Mouse (Mus musculus) lung, embryonic 15.5 days (tissue): ENCODE results near the gene Sfxn4. TPM values are rescaled to one million over a fixed set of nuclear protein-coding genes. Genes with fewer than 3 reads are reported as not detected.

ENCODE experiments used
- ATAC-seq: fragments of 200-750 bp; cut with Nextera tagmentation; 2 replicates; pipeline ENCODE4 v1.8.0; 2017; ENCODE audit warnings: moderate number of reproducible peaks, borderline replicate concordance; ENCODE audit not compliant: low FRiP score, low TSS enrichment; ENCODE audit errors: extremely low read depth
- H3K27ac ChIP-seq: fragments of 300-500 bp; sonication (generic); 2 replicates; pipeline ENCODE4 v1.5.1; 2015; ENCODE audit warnings: moderate library complexity, mild to moderate bottlenecking, inconsistent platforms
- H3K27me3 ChIP-seq: fragments of 300-500 bp; sonication (generic); 2 replicates; pipeline ENCODE4 v1.6.1; 2015; ENCODE audit warnings: inconsistent platforms
- H3K36me3 ChIP-seq: fragments of 300-500 bp; sonication (generic); 2 replicates; pipeline ENCODE4 v1.6.1; 2015; ENCODE audit warnings: inconsistent platforms
- H3K4me1 ChIP-seq: fragments of 300-500 bp; sonication (generic); 2 replicates; pipeline ENCODE4 v1.6.1; 2015; ENCODE audit warnings: inconsistent platforms
- H3K4me2 ChIP-seq: fragments of 300-500 bp; sonication (generic); 2 replicates; pipeline ENCODE4 v1.6.1; 2015; ENCODE audit warnings: inconsistent platforms, mild to moderate bottlenecking, moderate library complexity
- H3K4me3 ChIP-seq: fragments of 300-500 bp; sonication (generic); 2 replicates; pipeline ENCODE4 v1.5.1; 2015; ENCODE audit warnings: mild to moderate bottlenecking, inconsistent platforms
- H3K9ac ChIP-seq: fragments of 300-500 bp; sonication (generic); 2 replicates; pipeline ENCODE4 v1.6.1; 2015; ENCODE audit warnings: inconsistent platforms
- H3K9me3 ChIP-seq: fragments of 300-500 bp; sonication (generic); 2 replicates; pipeline ENCODE4 v1.6.1; 2016; ENCODE audit warnings: inconsistent platforms
- WGBS: fragments of 180-500 bp; shearing (Covaris S2); methylation state at CpG from one replicate; pipeline ENCODE4 v1.1.7; 2015; 5-methylcytosine and 5-hydroxymethylcytosine counted together
- polyA plus RNA-seq: library from polyadenylated mRNA; unstranded; fragments of >200 nt; fragmentation: Nextera tagmentation; extraction: Ambion mirVana; gene quantifications from 2 replicates; pipeline ENCODE4 v1.2.1, GENCODE M21; 2015

Sfxn4 gene
- 6.4 and 7.1 TPM in 2 replicates for polyA plus RNA-seq

DNA sequence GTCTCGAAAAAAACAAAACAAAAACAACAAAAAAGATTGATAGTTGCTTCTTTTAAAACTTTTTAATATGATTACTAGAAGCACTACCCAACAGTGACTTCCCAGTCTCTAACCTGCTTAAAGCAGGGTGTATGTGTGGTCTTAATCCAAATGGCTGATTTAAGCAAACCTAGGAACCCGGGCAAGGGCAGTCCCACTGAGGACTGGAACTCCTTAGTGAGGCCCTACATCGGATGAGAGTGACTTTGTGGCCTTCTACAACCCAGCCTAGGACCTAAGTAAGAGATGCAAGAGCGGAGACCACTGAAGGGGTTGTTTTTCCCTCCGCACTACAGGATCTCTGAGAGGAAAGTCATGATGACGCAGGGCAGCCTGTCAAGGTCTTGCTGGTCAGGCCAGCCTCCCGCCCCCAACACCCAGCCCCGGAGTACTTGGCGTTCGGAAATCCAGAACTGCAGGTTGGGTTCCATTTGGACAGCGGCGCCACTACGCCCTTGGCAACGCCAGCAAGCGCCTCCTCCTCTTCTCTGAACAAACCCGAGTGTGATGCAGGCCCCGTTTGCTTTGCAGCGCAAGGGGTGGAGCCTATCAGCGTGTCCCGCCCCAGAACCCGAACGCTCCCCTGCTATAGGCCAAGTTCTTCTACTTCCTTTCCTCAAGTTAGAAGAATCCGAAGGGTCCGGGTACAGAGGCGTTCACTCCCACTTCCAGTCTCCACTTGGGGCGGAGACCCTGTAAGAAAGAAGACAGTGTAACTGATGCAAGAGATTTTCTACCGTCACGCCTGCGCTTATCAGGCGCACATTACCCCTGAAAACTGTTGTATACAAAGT is at the start of gene Sfxn4:
Gene Sfxn4 (minus strand): TSS at position 612 of the 833 bp plus-strand sequence.
- Histone ChIP-seq H3K9me3 (no peaks in the 10 kb centered on the region), H3K27me3 (no peaks in the 10 kb centered on the region), H3K9ac (peak within 1 kb of the TSS; percentile 45), H3K4me3 (peak within 1 kb of the TSS; percentile 49), H3K27ac (peak within 1 kb of the TSS; percentile 56), H3K4me2 (peak within 1 kb of the TSS; percentile 62), H3K36me3 (peaks cover 23% of the 10 kb centered on the region), H3K4me1 (no peaks in the 10 kb centered on the region)
- 3% methylated on average over 30 of the region's 30 CpGs for whole genome bisulfite sequencing
- peak; percentile 99 for ATAC-seq

- H3K9ac ChIP-seq, result no peak overlapping the region
- H3K4me1 ChIP-seq, result 0 out of 2 replicates have a peak, but pooled peaks cover 2% of the 10 kb centered on the region
- no peak for ATAC-seq
- H3K27ac ChIP-seq, result no peak overlapping the region
- H3K27me3 ChIP-seq, result no peaks in the 10 kb centered on the region
- H3K4me2 ChIP-seq, result no peak overlapping the region
- H3K36me3 ChIP-seq, result no peaks in the 10 kb centered on the region
- H3K4me3 ChIP-seq, result no peak overlapping the region
- H3K9me3 ChIP-seq, result no peaks in the 10 kb centered on the region
These were observed 49.0 kb upstream of the Sfxn4 start for GRCm38 (mm10) chr19:60910304-60910703.

DNA sequence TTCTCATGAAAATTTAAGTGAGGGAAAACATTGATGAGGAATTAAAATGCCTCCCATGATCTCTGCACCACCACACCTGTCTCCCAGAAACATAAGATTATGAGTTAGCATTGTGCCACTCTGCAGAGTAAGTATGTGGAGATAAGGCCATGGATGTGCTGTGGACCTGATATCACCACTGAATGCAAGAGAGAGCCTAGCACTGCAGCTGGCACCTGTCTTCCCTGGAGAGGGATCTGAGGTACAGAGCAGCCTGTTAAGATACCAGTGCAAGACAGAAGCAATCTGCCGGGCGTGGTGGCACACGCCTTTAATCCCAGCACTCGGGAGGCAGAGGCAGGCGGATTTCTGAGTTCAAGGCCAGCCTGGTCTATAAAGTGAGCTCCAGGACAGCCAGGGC is 44.2 kb upstream of the Sfxn4 start:
- Histone ChIP-seq H3K4me1 (peaks cover 7% of the 10 kb centered on the region; the same call in 1 of the 2 replicates), H3K4me3 (no peak overlapping the region), H3K9me3 (no peaks in the 10 kb centered on the region), H3K27me3 (no peaks in the 10 kb centered on the region), H3K36me3 (no peaks in the 10 kb centered on the region), H3K27ac (no peak overlapping the region), H3K9ac (no peak overlapping the region), H3K4me2 (no peak overlapping the region)
- ATAC-seq, result no peak
- 95% methylated on average over 5 of the region's 5 CpGs for WGBS

DNA sequence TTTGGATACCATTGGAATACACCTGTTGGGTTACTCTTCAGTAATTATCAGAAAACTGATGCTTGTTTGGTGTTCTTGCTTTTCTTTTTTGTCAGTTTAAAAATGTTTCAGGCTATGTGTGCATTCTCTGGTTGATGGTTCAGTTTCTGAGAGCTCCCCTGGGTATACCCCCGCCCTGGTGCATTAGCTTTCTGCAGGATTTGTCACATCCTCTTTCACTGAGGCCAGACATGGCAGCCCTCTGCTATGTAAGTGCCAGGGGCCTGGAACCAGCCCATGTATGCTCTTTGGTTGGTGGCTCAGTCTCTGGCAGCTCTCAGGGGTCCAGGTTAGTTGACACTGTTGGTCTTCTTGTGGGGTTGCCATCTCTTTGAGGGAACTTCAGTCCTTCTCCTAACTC is 42.7 kb upstream of the Sfxn4 start:
- Histone ChIP-seq H3K36me3 (no peaks in the 10 kb centered on the region), H3K9me3 (no peaks in the 10 kb centered on the region), H3K4me1 (peaks cover 7% of the 10 kb centered on the region; the same call in 1 of the 2 replicates), H3K9ac (no peak overlapping the region), H3K4me2 (no peak overlapping the region), H3K27me3 (no peaks in the 10 kb centered on the region), H3K27ac (no peak overlapping the region), H3K4me3 (no peak overlapping the region)
- ATAC-seq, result no peak
- 81% methylated on average over 1 of the region's 1 CpGs for WGBS

DNA sequence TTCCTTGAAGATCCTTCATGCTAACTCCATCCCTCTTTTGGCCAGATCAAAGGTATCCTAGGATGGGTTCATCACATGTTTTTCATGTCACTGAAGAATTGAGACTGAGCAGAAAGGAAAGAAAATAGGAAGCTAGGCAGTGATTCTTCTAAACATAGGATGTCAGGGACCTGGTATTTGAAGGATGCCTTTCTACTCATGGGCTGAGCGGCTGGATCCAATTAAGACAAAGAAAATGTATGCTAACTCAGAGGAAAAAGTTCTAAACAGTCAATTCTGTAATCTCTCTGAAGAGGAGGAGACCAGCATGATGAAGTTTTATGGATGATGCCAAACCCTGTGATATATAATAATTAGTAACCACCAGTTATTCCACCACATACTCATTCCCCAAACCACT is 41.9 kb upstream of the Sfxn4 start:
- Histone ChIP-seq H3K9ac (no peak overlapping the region), H3K4me2 (no peak overlapping the region), H3K4me1 (peaks cover 7% of the 10 kb centered on the region; the same call in 1 of the 2 replicates), H3K36me3 (no peaks in the 10 kb centered on the region), H3K27me3 (no peaks in the 10 kb centered on the region), H3K27ac (no peak overlapping the region), H3K9me3 (no peaks in the 10 kb centered on the region), H3K4me3 (no peak overlapping the region)
- WGBS, result 69% methylated on average over 1 of the region's 1 CpGs
- no peak for ATAC-seq

DNA sequence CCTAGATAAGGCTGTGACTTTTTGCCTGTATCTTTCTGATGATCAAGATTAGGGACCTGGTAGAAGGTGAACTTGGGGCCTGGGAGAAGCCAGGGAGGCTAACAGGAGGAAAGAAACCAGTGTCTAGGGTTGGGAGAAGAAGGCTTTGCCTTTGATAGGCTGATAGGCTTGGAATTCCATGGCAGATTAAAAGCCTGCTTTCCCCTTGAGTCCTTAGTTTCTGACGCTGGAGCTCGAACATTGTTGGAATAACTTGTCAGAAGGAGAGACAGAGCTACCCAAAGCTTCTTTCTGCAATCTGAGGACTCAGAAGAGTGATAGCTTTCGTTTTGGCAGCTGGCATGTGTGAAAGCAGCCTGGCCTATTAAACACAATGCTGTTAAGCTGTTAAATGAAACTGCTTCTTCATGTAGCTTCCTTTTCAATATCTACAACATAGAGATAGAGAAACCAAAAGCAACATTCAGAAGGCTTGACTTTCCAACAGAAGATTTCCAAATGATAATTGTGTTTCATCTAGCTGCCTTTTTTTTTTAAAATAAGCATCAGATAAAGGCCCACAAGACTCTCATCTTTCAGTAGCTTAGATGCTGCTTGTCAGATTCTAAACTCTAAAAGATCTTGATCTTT is 34.1 kb upstream of the Sfxn4 start:
- no peak overlapping the region for H3K9ac ChIP-seq
- no peaks in the 10 kb centered on the region for H3K27me3 ChIP-seq
- no peak overlapping the region for H3K4me2 ChIP-seq
- H3K27ac ChIP-seq, result no peak overlapping the region
- ATAC-seq, result no peak
- H3K4me1 ChIP-seq, result peaks cover 15% of the 10 kb centered on the region
- H3K4me3 ChIP-seq, result no peak overlapping the region
- 27% methylated on average over 3 of the region's 3 CpGs for WGBS
- no peaks in the 10 kb centered on the region for H3K36me3 ChIP-seq
- no peaks in the 10 kb centered on the region for H3K9me3 ChIP-seq

- Histone ChIP-seq H3K27ac (no peak overlapping the region), H3K36me3 (no peaks in the 10 kb centered on the region), H3K4me2 (peak overlapping the region; percentile 75), H3K4me1 (peaks cover 26% of the 10 kb centered on the region), H3K9ac (no peak overlapping the region), H3K27me3 (no peaks in the 10 kb centered on the region), H3K4me3 (peak overlapping the region; percentile 72), H3K9me3 (no peaks in the 10 kb centered on the region)
- WGBS, result 33% methylated on average over 1 of the region's 1 CpGs
- no peak for ATAC-seq
These were observed 30.8 kb upstream of the Sfxn4 start for GRCm38 (mm10) chr19:60891934-60892547.

DNA sequence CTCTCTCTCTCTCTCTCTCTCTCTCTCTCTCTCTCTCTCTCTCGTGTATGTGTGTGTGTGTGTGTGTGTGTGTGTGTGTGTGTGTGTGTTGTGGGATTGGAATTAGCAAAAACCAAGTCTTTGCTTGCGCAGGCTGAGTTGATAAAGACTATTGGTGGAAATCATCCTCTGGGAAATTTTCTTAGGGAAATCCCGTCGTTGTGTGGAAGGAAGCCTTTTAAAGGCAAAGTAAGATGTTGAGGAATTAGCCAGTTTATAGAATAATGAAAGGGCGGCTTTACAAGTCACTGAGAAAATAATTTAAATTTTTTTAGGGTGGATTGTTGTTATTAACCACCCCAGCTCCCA is 29.8 kb upstream of the Sfxn4 start:
- peak overlapping the region; percentile 13; the same call in 1 of the 2 replicates for H3K9ac ChIP-seq
- peak overlapping the region; percentile 72 for H3K4me3 ChIP-seq
- ATAC-seq, result no peak
- no peaks in the 10 kb centered on the region for H3K36me3 ChIP-seq
- H3K27me3 ChIP-seq, result no peaks in the 10 kb centered on the region
- no peaks in the 10 kb centered on the region for H3K9me3 ChIP-seq
- 6% methylated on average over 4 of the region's 5 CpGs for WGBS
- H3K4me2 ChIP-seq, result peak overlapping the region; percentile 75
- 0 out of 2 replicates have a peak overlapping the region, but pooled peaks have one; percentile 24 for H3K27ac ChIP-seq
- H3K4me1 ChIP-seq, result peaks cover 26% of the 10 kb centered on the region

DNA sequence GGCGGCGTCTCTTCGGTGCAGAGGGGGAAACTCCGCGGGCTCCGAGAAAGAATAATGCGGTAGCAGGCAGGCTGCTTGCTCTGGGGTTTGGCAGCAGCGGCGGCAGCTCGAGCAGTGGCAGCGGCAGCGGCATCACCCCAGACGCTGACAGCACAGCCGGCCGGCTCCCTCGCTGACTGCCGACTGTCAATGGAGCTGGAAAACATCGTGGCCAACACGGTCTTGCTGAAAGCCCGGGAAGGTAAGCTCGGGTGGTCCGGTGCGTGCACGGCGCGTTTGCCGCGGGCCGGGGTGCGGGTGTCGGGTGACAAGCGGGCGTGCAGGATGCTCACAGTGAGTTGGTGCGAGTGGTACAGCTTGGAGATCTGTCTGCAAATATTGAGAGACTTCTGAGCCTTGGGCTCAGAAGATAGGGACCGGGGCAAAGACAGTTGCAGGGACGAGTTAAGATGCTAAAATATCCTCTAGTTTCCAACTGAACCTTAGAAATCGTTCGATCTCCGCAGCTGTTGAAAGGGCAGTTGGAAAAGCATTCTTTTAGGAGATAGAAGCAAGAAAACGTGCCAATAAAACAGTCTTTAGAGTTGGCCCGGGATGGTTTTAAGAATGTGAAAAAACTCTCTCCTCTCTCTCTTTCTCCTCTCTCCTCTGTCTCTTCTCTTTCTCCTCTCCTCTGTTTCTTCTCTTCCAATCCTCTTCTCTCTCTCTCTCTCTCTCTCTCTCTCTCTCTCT is 29.3 kb upstream of the Sfxn4 start:
- Histone ChIP-seq H3K4me2 (peak overlapping the region; percentile 75), H3K4me3 (peak overlapping the region; percentile 72), H3K27me3 (no peaks in the 10 kb centered on the region), H3K9me3 (no peaks in the 10 kb centered on the region), H3K27ac (peak overlapping the region; percentile 96), H3K36me3 (no peaks in the 10 kb centered on the region), H3K4me1 (peaks cover 26% of the 10 kb centered on the region), H3K9ac (peak overlapping the region; percentile 72)
- ATAC-seq, result peak; percentile 23; the same call in 1 of the 2 replicates
- 2% methylated on average over 39 of the region's 41 CpGs for WGBS

GRCm38 (mm10) chr19:60889714-60890315 is 28.5 kb upstream of the Sfxn4 start, which contains the start of gene Grk5:
Gene Grk5 (plus strand): TSS chr19:60889749.
- peak within 1 kb of the TSS; percentile 72 for H3K9ac ChIP-seq
- WGBS, result under 1% methylated on average over 55 of the region's 55 CpGs
- no peaks in the 10 kb centered on the region for H3K36me3 ChIP-seq
- H3K27me3 ChIP-seq, result no peaks in the 10 kb centered on the region
- H3K4me2 ChIP-seq, result peak within 1 kb of the TSS; percentile 75
- H3K4me1 ChIP-seq, result peaks cover 26% of the 10 kb centered on the region
- H3K27ac ChIP-seq, result peak within 1 kb of the TSS; percentile 96
- H3K9me3 ChIP-seq, result no peaks in the 10 kb centered on the region
- peak within 1 kb of the TSS; percentile 72 for H3K4me3 ChIP-seq
- ATAC-seq, result peak; percentile 98

- H3K36me3 ChIP-seq, result no peaks in the 10 kb centered on the region
- H3K27ac ChIP-seq, result peak overlapping the region; percentile 96
- H3K27me3 ChIP-seq, result no peaks in the 10 kb centered on the region
- H3K4me3 ChIP-seq, result peak overlapping the region; percentile 72
- H3K4me2 ChIP-seq, result peak overlapping the region; percentile 75
- H3K9ac ChIP-seq, result peak overlapping the region; percentile 72
- no peaks in the 10 kb centered on the region for H3K9me3 ChIP-seq
- peaks cover 26% of the 10 kb centered on the region for H3K4me1 ChIP-seq
- WGBS, result 7% methylated on average over 17 of the region's 17 CpGs
- ATAC-seq, result peak; percentile 20; the same call in 1 of the 2 replicates
These were observed 27.9 kb upstream of the Sfxn4 start for GRCm38 (mm10) chr19:60889101-60889713.
